In the genomic region with DNA sequence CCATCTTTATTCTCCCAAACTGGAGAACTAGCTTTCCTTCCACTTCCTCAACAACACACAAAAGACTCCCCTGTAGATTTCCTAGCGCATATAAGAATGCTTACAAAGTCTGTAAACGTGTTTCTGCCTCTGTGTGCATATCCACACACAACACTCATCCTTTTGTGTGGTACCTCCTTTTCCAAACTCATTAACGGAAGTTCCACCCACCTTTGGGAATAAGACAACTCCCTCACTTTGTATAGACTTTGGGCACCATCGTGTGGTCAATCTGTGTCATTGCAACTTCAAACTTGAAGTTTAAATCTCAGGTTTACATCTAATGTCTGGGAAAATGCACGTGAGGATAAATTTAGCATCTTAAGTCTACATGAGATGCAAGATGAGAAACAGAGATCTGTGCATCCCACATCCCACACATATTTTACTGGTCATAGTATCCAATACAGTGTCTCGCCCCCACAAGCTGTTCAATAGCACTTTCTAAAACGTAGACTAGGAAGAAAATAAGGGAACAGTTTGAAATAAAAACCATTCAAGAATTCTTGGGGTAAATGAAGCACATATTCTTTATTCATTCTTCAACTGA, we compare ENCODE assay signal across 9 mouse cellular contexts.
DNase-seq lines count a peak whose midpoint lies in the region; ATAC-seq and TF ChIP-seq lines count a peak whose summit lies in the region.
"Had no signal": no experiment of that assay in that cellular context is flagged by ENCODE, and none has a peak within 500 bp of the region (broad histone marks: within the 10 kb centered on the region; RNA-seq: fewer than 3 reads in every experiment).

No protein-coding gene starts in this region.

- H3K36me3 ChIP-seq in embryonic facial prominence, embryonic 13.5 days: no peaks in the 10 kb centered on the region
- no peaks in the 10 kb centered on the region for H3K36me3 ChIP-seq in hindbrain, embryonic 13.5 days
- H3K36me3 ChIP-seq in midbrain, postnatal 0 days (ENCODE audit: insufficient read depth, low read length): no peaks in the 10 kb centered on the region
- H3K36me3 ChIP-seq: liver, embryonic 15.5 days had no signal

- peaks cover 21% of the 10 kb centered on the region for H3K27me3 ChIP-seq in Patski
- no peaks in the 10 kb centered on the region; the same call in 1 of the 2 replicates for H3K27me3 ChIP-seq in embryonic facial prominence, embryonic 13.5 days
- no peaks in the 10 kb centered on the region for H3K27me3 ChIP-seq in hindbrain, embryonic 13.5 days
- no peaks in the 10 kb centered on the region for H3K27me3 ChIP-seq in midbrain, postnatal 0 days (ENCODE audit: insufficient read depth, low read length)
- H3K27me3 ChIP-seq: liver, embryonic 15.5 days had no signal

- H3K4me3 ChIP-seq in gastrocnemius, adult 2 months: no peak overlapping the region
- no peak overlapping the region for H3K4me3 ChIP-seq in embryonic facial prominence, embryonic 13.5 days
- H3K4me3 ChIP-seq in hindbrain, embryonic 13.5 days: no peak overlapping the region
- H3K4me3 ChIP-seq in midbrain, postnatal 0 days (ENCODE audit: low read depth, low read length): no peak overlapping the region
- H3K4me3 ChIP-seq: liver, embryonic 15.5 days had no signal

- H3K4me2 ChIP-seq in embryonic facial prominence, embryonic 13.5 days: peak overlapping the region; percentile 50
- peak overlapping the region; percentile 22 for H3K4me2 ChIP-seq in hindbrain, embryonic 13.5 days
- peak overlapping the region; percentile 37 for H3K4me2 ChIP-seq in midbrain, postnatal 0 days (ENCODE audit: low read depth, low read length, poor library complexity, severe bottlenecking)
- H3K4me2 ChIP-seq: liver, embryonic 15.5 days had no signal

- H3K4me1 ChIP-seq in embryonic facial prominence, embryonic 13.5 days: no peaks in the 10 kb centered on the region
- peaks cover 6% of the 10 kb centered on the region for H3K4me1 ChIP-seq in hindbrain, embryonic 13.5 days (replicated peaks)
- no peaks in the 10 kb centered on the region; the same call in 1 of the 2 replicates for H3K4me1 ChIP-seq in midbrain, postnatal 0 days (ENCODE audit: insufficient read depth, low read length)
- H3K4me1 ChIP-seq: liver, embryonic 15.5 days had no signal

- CTCF ChIA-PET in Patski (lab: Charles Lee): interaction anchor here (1.4 to 1.6 kb wide), 2 partner anchors 15 to 323 kb away, joined by 4 read pairs; no protein-coding TSS in a partner anchor

- H3K27ac ChIP-seq in gastrocnemius, adult 2 months: no peak overlapping the region
- H3K27ac ChIP-seq in embryonic facial prominence, embryonic 13.5 days: no peak overlapping the region
- H3K27ac ChIP-seq in hindbrain, embryonic 13.5 days: no peak overlapping the region
- no peak overlapping the region for H3K27ac ChIP-seq in midbrain, postnatal 0 days (ENCODE audit: low read depth, low read length)
- H3K27ac ChIP-seq: liver, embryonic 15.5 days had no signal

- no peaks in the 10 kb centered on the region for H3K9me3 ChIP-seq in embryonic facial prominence, embryonic 13.5 days
- no peaks in the 10 kb centered on the region for H3K9me3 ChIP-seq in hindbrain, embryonic 13.5 days
- no peaks in the 10 kb centered on the region for H3K9me3 ChIP-seq in midbrain, postnatal 0 days (ENCODE audit: low read length)
- H3K9me3 ChIP-seq: liver, embryonic 15.5 days had no signal

- POLR2A ChIA-PET in Patski (lab: Charles Lee): no interaction called here

- no peak overlapping the region for H3K9ac ChIP-seq in embryonic facial prominence, embryonic 13.5 days
- no peak overlapping the region for H3K9ac ChIP-seq in hindbrain, embryonic 13.5 days
- H3K9ac ChIP-seq in midbrain, postnatal 0 days (replicated peaks; ENCODE audit: low read length, poor library complexity, severe bottlenecking): no peak overlapping the region
- H3K9ac ChIP-seq: liver, embryonic 15.5 days had no signal

- in situ Hi-C loops in Patski (cut with MboI; ENCODE audit: low pct_unique_long_range_greater_than_20kb): loop anchor here (5.0 to 25.0 kb wide), 3 partner anchors 472 to 737 kb away; no protein-coding TSS in a partner anchor

- intact Hi-C loops in gastrocnemius, adult 2 months (cut with DNase I): loop anchor here (1.0 to 10.0 kb wide), 5 partner anchors 102 to 464 kb away; no protein-coding TSS in a partner anchor
- intact Hi-C loops in left cerebral cortex, postnatal 4 days (cut with DNase I): loop anchor here (5.0 to 10.0 kb wide), 3 partner anchors 254 to 782 kb away; no protein-coding TSS in a partner anchor

- DNase-seq in gastrocnemius, adult 2 months: no peak
- DNase-seq in gastrocnemius, postnatal 4 days (ENCODE audit: low spot score in 2 of 2): no peak
- peak; percentile 1 for DNase-seq in Patski (ENCODE audit: low read depth, low spot score)
- DNase-seq in left cerebral cortex, postnatal 4 days: peak; percentile 17
- peak; percentile 78 for DNase-seq in midbrain, postnatal 0 days (ENCODE audit: low spot score)
- DNase-seq in B cell, adult 2 months: no peak

- no peak for ATAC-seq in Patski
- ATAC-seq in embryonic facial prominence, embryonic 13.5 days (ENCODE audit: insufficient number of reproducible peaks, insufficient read depth, low FRiP score, low TSS enrichment, low read depth): no peak
- peak; percentile 72; the same call in 1 of the 2 replicates for ATAC-seq in hindbrain, embryonic 13.5 days (ENCODE audit: low FRiP score)
- no peak for ATAC-seq in midbrain, postnatal 0 days (ENCODE audit: low FRiP score)

- TF ChIP-seq CTCF in gastrocnemius, adult 2 months (IDR thresholded peaks at IDR 0.05): peak; percentile 85
- TF ChIP-seq CTCF in Patski (IDR thresholded peaks at IDR 0.05): peak; percentile 75
- peak; percentile 98 for TF ChIP-seq CTCF in midbrain, postnatal 0 days (IDR thresholded peaks at IDR 0.05)

- 23% methylated on average over 7 of the region's 7 CpGs for WGBS in embryonic facial prominence, embryonic 13.5 days
- WGBS in hindbrain, embryonic 13.5 days: 29% methylated on average over 7 of the region's 7 CpGs
- 26% methylated on average over 7 of the region's 7 CpGs for WGBS in midbrain, postnatal 0 days

Comparison
In these comparisons a context has a peak if more than half of its experiments do, and no peak if none do; other contexts are left out.
1. DNase-seq: peak in Patski (single experiment), left cerebral cortex, postnatal 4 days (single experiment) and midbrain, postnatal 0 days (single experiment); none in gastrocnemius, adult 2 months (single experiment), gastrocnemius, postnatal 4 days (0 of 2) and B cell, adult 2 months (0 of 2).
2. Peak in every context shown above with its lines, with median percentiles within 50 percentile points of each other: CTCF ChIP-seq and H3K4me2 ChIP-seq.